Mouse (Mus musculus) liver, postnatal 0 days (tissue): Measurements from ENCODE around the gene Slc38a3.
A peak's percentile ranks its signal among the peaks of the same experiment; 100 is the strongest.

Experiments
- CTCF ChIP-seq: sonication (generic); IDR thresholded peaks from 2 replicates; pipeline ENCODE4 v1.5.1; 2016; ENCODE audit warnings: antibody characterized with exemption, low read depth
- EP300 ChIP-seq: IDR thresholded peaks from 2 replicates; pipeline ENCODE4 v1.6.1; 2016; ENCODE audit warnings: antibody characterized with exemption, low read depth, mild to moderate bottlenecking

DNA sequence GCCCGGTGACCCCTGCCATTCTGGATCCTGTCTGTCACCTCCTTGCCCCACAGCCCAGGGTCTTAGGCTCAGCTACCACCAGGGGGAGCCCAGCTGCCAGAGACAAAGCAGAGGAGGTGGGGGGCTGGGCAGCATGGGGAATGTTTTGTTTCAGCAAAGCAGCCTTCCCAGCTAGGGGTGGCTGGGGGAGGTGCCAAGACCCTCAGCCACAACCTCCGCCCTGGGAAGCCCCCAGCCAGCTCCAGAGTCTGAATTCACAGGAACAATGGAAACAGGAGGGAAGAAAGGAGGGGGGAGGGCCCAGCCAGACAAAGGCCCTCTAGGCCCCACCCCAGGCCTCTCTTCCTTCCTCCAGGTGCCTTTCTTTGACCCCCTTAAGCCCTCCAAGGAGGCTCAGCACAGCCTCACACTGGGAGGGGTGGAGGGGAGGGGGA is 42.5 kb downstream of the Slc38a3 start:
- TF ChIP-seq CTCF (peak; percentile 95), EP300 (no peak)
